Mouse (Mus musculus) heart, postnatal 0 days (tissue): Measurements from ENCODE around the gene Sp7.

Experiments used
- CTCF ChIP-seq: IDR thresholded peaks from 2 replicates; pipeline ENCODE4 v1.5.1; 2016; ENCODE audit warnings: antibody characterized with exemption, control low read depth, low read depth
- EP300 ChIP-seq: IDR thresholded peaks from 2 replicates; pipeline ENCODE4 v1.6.1; 2016; ENCODE audit warnings: antibody characterized with exemption, low read depth

- TF ChIP-seq CTCF (no peak), EP300 (no peak)
These were observed 3.7 kb upstream of the Sp7 start for GRCm38 (mm10) chr15:102370727-102371126.
